Mouse (Mus musculus) liver, adult 2 months (tissue): ENCODE measurements around the gene Fsip1. TPM values are rescaled to one million over a fixed set of nuclear protein-coding genes. Genes with fewer than 3 reads are reported as not detected.
"Not testable (repeated sequence)": the region's sequence is repeated elsewhere in the genome, so short reads cannot be mapped to it uniquely, and the experiment has no call there.

ENCODE experiments used
- DNase-seq: peaks from one replicate; pipeline ENCODE4 v3.0.0-alpha.2; 2011; ENCODE audit warnings: low read depth, low spot score; ENCODE audit errors: extremely low read depth
- H3K27ac ChIP-seq: fragments of 200-500 bp; replicated peaks from 2 replicates; pipeline ENCODE4 v1.5.1; 2012; ENCODE audit warnings: low read depth, mild to moderate bottlenecking, control low read depth, inconsistent platforms, low read length; ENCODE audit not compliant: insufficient read depth
- H3K27me3 ChIP-seq: fragments of 200-500 bp; 2 replicates; pipeline ENCODE4 v1.6.1; 2012; ENCODE audit warnings: mild to moderate bottlenecking, moderate library complexity, low read length, inconsistent platforms; ENCODE audit not compliant: control insufficient read depth, insufficient read depth
- H3K36me3 ChIP-seq: fragments of 200-500 bp; 2 replicates; pipeline ENCODE4 v1.6.1; 2012; ENCODE audit warnings: low read length, inconsistent platforms; ENCODE audit not compliant: control insufficient read depth, insufficient read depth
- H3K4me1 ChIP-seq: fragments of 200-500 bp; 2 replicates; pipeline ENCODE4 v1.6.1; 2011; ENCODE audit warnings: low read length; ENCODE audit not compliant: control insufficient read depth, insufficient read depth
- H3K4me3 ChIP-seq: fragments of 200-500 bp; 2 replicates; pipeline ENCODE4 v1.5.1; 2011; ENCODE audit warnings: low read depth, mild to moderate bottlenecking, control low read depth, low read length, moderate library complexity; ENCODE audit not compliant: insufficient read depth
- H3K79me2 ChIP-seq: fragments of 200-500 bp; 2 replicates; pipeline ENCODE4 v1.6.1; 2012; ENCODE audit warnings: inconsistent platforms, mild to moderate bottlenecking, low read length, moderate library complexity; ENCODE audit not compliant: control insufficient read depth, insufficient read depth
- H3K9ac ChIP-seq: fragments of 200-500 bp; 2 replicates; pipeline ENCODE4 v1.6.1; 2012; ENCODE audit warnings: low read depth, mild to moderate bottlenecking, control low read depth, inconsistent platforms, low read length
- CTCF ChIP-seq: fragments of 200-500 bp; IDR thresholded peaks from 2 replicates; pipeline ENCODE4 v1.5.1; 2011; ENCODE audit warnings: low read depth, low read length, control low read depth
- POLR2A ChIP-seq: fragments of 200-500 bp; IDR thresholded peaks from 2 replicates; pipeline ENCODE4 v1.6.1; 2011; ENCODE audit warnings: low read length, control low read depth; ENCODE audit not compliant: insufficient read depth; ENCODE audit errors: extremely low read depth
- WGBS: fragments of 180-500 bp; shearing (Covaris S2); methylation state at CpG from one replicate; pipeline ENCODE4 v1.1.7; 2018; 5-methylcytosine and 5-hydroxymethylcytosine counted together
- polyA plus RNA-seq: library from polyadenylated mRNA; depleted of rRNA; stranded (reverse); fragments of >200 nt; gene quantifications from 2 replicates; pipeline ENCODE4 v1.2.3, GENCODE M21; 2012
- total RNA-seq: library from RNA; depleted of rRNA; stranded (reverse); fragments of >200 nt; gene quantifications from 2 replicates; pipeline ENCODE4 v1.2.3, GENCODE M21; 2014

Fsip1 gene
- total and polyA plus RNA-seq, 2 experiments, result 0.05 to 0.09 TPM

- peak; percentile 26 for DNase-seq
- Histone ChIP-seq H3K79me2 (no peaks in the 10 kb centered on the region), H3K9ac (no peak overlapping the region), H3K27ac (no peak overlapping the region), H3K4me3 (no peak overlapping the region), H3K36me3 (no peaks in the 10 kb centered on the region), H3K27me3 (no peaks in the 10 kb centered on the region), H3K4me1 (no peaks in the 10 kb centered on the region)
- TF ChIP-seq POLR2A (no peak), CTCF (no peak)
- 87% methylated on average over 3 of the region's 3 CpGs for WGBS
Measured at GRCm38 (mm10) chr2:118158095-118158494, 98.7 kb downstream of the Fsip1 start.

GRCm38 (mm10) chr2:118149855-118150563, 106.8 kb downstream of the Fsip1 start:
- peaks cover 5% of the 10 kb centered on the region for H3K4me1 ChIP-seq
- peak; percentile 83 for DNase-seq
- TF ChIP-seq CTCF (no peak), POLR2A (no peak)

GRCm38 (mm10) chr2:118148321-118149142, 108.2 kb downstream of the Fsip1 start:
- WGBS, result 67% methylated on average over 4 of the region's 4 CpGs

More at GRCm38 (mm10) chr2:118149855-118150563, 106.8 kb downstream of the Fsip1 start:
- Histone ChIP-seq H3K9ac (no peak overlapping the region), H3K27ac (no peak overlapping the region), H3K4me3 (no peak overlapping the region), H3K27me3 (no peaks in the 10 kb centered on the region), H3K79me2 (no peaks in the 10 kb centered on the region), H3K36me3 (no peaks in the 10 kb centered on the region)
- 57% methylated on average over 12 of the region's 12 CpGs for WGBS

GRCm38 (mm10) chr2:118147749-118148148, 109.0 kb downstream of the Fsip1 start:
- not testable (repeated sequence) for H3K36me3 ChIP-seq, H3K27ac ChIP-seq, H3K27me3 ChIP-seq, H3K9ac ChIP-seq, H3K79me2 ChIP-seq, DNase-seq, H3K4me3 ChIP-seq, H3K4me1 ChIP-seq
- WGBS, result 53% methylated on average over 3 of the region's 3 CpGs

More at GRCm38 (mm10) chr2:118148321-118149142, 108.2 kb downstream of the Fsip1 start:
- Histone ChIP-seq H3K4me3 (no peak overlapping the region), H3K27me3 (no peaks in the 10 kb centered on the region), H3K79me2 (no peaks in the 10 kb centered on the region), H3K36me3 (no peaks in the 10 kb centered on the region), H3K27ac (no peak overlapping the region), H3K9ac (no peak overlapping the region), H3K4me1 (peaks cover 5% of the 10 kb centered on the region)
- TF ChIP-seq CTCF, result no peak
- TF ChIP-seq POLR2A, result no peak
- DNase-seq, result no peak

- DNase-seq, result no peak
- no peak overlapping the region for H3K4me3 ChIP-seq
- no peaks in the 10 kb centered on the region for H3K79me2 ChIP-seq
- WGBS, result 85% methylated on average over 10 of the region's 10 CpGs
- no peak overlapping the region for H3K27ac ChIP-seq
- no peak for TF ChIP-seq CTCF
- TF ChIP-seq POLR2A, result no peak
- H3K9ac ChIP-seq, result no peak overlapping the region
- H3K4me1 ChIP-seq, result no peaks in the 10 kb centered on the region
- no peaks in the 10 kb centered on the region for H3K36me3 ChIP-seq
- H3K27me3 ChIP-seq, result no peaks in the 10 kb centered on the region
Measured at GRCm38 (mm10) chr2:118141651-118142050, 115.1 kb downstream of the Fsip1 start.

GRCm38 (mm10) chr2:118139261-118139660, 117.5 kb downstream of the Fsip1 start:
- H3K4me1 ChIP-seq, result no peaks in the 10 kb centered on the region
- no peak for DNase-seq
- WGBS, result 65% methylated on average over 6 of the region's 6 CpGs
- H3K27me3 ChIP-seq, result no peaks in the 10 kb centered on the region
- TF ChIP-seq CTCF (no peak), POLR2A (no peak)
- no peaks in the 10 kb centered on the region for H3K36me3 ChIP-seq
- no peak overlapping the region for H3K9ac ChIP-seq
- H3K27ac ChIP-seq, result no peak overlapping the region
- H3K4me3 ChIP-seq, result no peak overlapping the region
- no peaks in the 10 kb centered on the region for H3K79me2 ChIP-seq
